Mouse (Mus musculus) liver, embryonic 14.5 days (tissue): ENCODE measurements around the gene Gnat1. TPM values are rescaled to one million over a fixed set of nuclear protein-coding genes. Genes with fewer than 3 reads are reported as not detected.

ENCODE experiments used
- ATAC-seq: fragments of 200-750 bp; cut with Nextera tagmentation; 2 replicates; pipeline ENCODE4 v1.8.0; 2017; ENCODE audit warnings: moderate number of reproducible peaks, mild to moderate bottlenecking, moderate library complexity; ENCODE audit not compliant: insufficient read depth
- DNase-seq, 3 experiments: peaks; one replicate each; pipeline ENCODE4 v3.0.0-alpha.2; 2012 to 2013; ENCODE audit warnings: low read depth in 3 of 3, low spot score in 3 of 3
- H3K27ac ChIP-seq: fragments of 300-500 bp; sonication (generic); 2 replicates; pipeline ENCODE4 v1.5.1; 2014; ENCODE audit warnings: moderate library complexity, mild to moderate bottlenecking, control low read depth, inconsistent platforms
- H3K27me3 ChIP-seq: fragments of 300-500 bp; sonication (generic); 2 replicates; pipeline ENCODE4 v1.6.1; 2014; ENCODE audit warnings: mild to moderate bottlenecking, low read length, moderate library complexity; ENCODE audit not compliant: control insufficient read depth, insufficient read depth
- H3K36me3 ChIP-seq: fragments of 300-500 bp; sonication (generic); replicated peaks from 2 replicates; pipeline ENCODE4 v1.6.1; 2014; ENCODE audit warnings: low read depth; ENCODE audit not compliant: control insufficient read depth, insufficient read depth
- H3K4me1 ChIP-seq, 2 experiments: fragments of 200-500 bp in 1 of 2; fragments of 300-500 bp in 1 of 2; sonication (generic) in 1 of 2; replicated peaks; 2 replicates each; pipeline ENCODE4 v1.6.1; 2012 to 2014; ENCODE audit warnings: antibody characterized with exemption in 1 of 2, inconsistent platforms in 1 of 2, low read length in 1 of 2; ENCODE audit not compliant: control insufficient read depth in 2 of 2, insufficient read depth in 2 of 2
- H3K4me2 ChIP-seq: fragments of 300-500 bp; sonication (generic); 2 replicates; pipeline ENCODE4 v1.6.1; 2014; ENCODE audit warnings: low read depth, mild to moderate bottlenecking, control low read depth, moderate library complexity
- H3K4me3 ChIP-seq, 2 experiments: fragments of 200-500 bp in 1 of 2; fragments of 300-500 bp in 1 of 2; sonication (generic) in 1 of 2; 2 replicates each; pipeline ENCODE4 v1.5.1; 2012 to 2014; ENCODE audit warnings: low read depth in 2 of 2, low read length in 2 of 2, mild to moderate bottlenecking in 2 of 2, control low read depth in 1 of 2, inconsistent platforms in 1 of 2, moderate library complexity in 1 of 2; ENCODE audit not compliant: insufficient read depth in 1 of 2
- H3K9ac ChIP-seq: fragments of 300-500 bp; sonication (generic); replicated peaks from 2 replicates; pipeline ENCODE4 v1.6.1; 2014; ENCODE audit warnings: mild to moderate bottlenecking, control low read depth, moderate library complexity
- H3K9me3 ChIP-seq: fragments of 300-500 bp; sonication (generic); 2 replicates; pipeline ENCODE4 v1.6.1; 2016; ENCODE audit warnings: low read length, mixed read lengths; ENCODE audit not compliant: control insufficient read depth
- CTCF ChIP-seq: IDR thresholded peaks from 2 replicates; pipeline ENCODE4 v1.5.1; 2016; ENCODE audit warnings: antibody characterized with exemption, low read depth, control low read depth
- EP300 ChIP-seq: IDR thresholded peaks from 2 replicates; pipeline ENCODE4 v1.6.1; 2016; ENCODE audit warnings: antibody characterized with exemption, low read depth
- WGBS: fragments of 180-500 bp; shearing (Covaris S2); extraction: QIAGEN DNeasy Blood & Tissue Kit; methylation state at CpG from one replicate; pipeline ENCODE4 v1.1.7; 2014; ENCODE audit not compliant: insufficient replicate concordance; 5-methylcytosine and 5-hydroxymethylcytosine counted together
- polyA plus RNA-seq, 2 experiments: library from polyadenylated mRNA; depleted of rRNA in 1 of 2; stranded (reverse) in 1 of 2; unstranded in 1 of 2; fragments of >200 nt; fragmentation: Nextera tagmentation in 1 of 2; extraction: Ambion mirVana in 1 of 2; gene quantifications; 2 replicates each; pipeline versions ENCODE4 v1.2.1 to v1.2.3; 2012 to 2014

Gene Gnat1
- polyA plus RNA-seq, 2 experiments, result 0.62 TPM; not detected in 1

- Histone ChIP-seq H3K9me3 (no peaks in the 10 kb centered on the region), H3K27ac (no peak overlapping the region), H3K9ac (no peak overlapping the region), H3K4me3 (no peak overlapping the region), H3K36me3 (no peaks in the 10 kb centered on the region), H3K4me1 (no peaks in the 10 kb centered on the region), H3K27me3 (no peaks in the 10 kb centered on the region; the same call in 1 of the 2 replicates), H3K4me2 (no peak overlapping the region)
- ATAC-seq (no peak), DNase-seq (no peak)
- TF ChIP-seq CTCF (no peak), EP300 (no peak)
- 72% methylated on average over 3 of the region's 3 CpGs for WGBS
Observed at GRCm38 (mm10) chr9:107659961-107660360, 19.6 kb downstream of the Gnat1 start.

- Histone ChIP-seq H3K9ac (no peak overlapping the region), H3K27me3 (no peaks in the 10 kb centered on the region; the same call in 1 of the 2 replicates), H3K27ac (no peak overlapping the region), H3K4me3 (no peak overlapping the region), H3K36me3 (no peaks in the 10 kb centered on the region), H3K4me2 (no peak overlapping the region), H3K9me3 (no peaks in the 10 kb centered on the region), H3K4me1 (no peaks in the 10 kb centered on the region)
- DNase-seq, result no peak
- TF ChIP-seq EP300 (no peak), CTCF (no peak)
- WGBS, result 70% methylated on average over 10 of the region's 10 CpGs
- no peak for ATAC-seq
Observed at GRCm38 (mm10) chr9:107659551-107659950, 20.0 kb downstream of the Gnat1 start.

DNA sequence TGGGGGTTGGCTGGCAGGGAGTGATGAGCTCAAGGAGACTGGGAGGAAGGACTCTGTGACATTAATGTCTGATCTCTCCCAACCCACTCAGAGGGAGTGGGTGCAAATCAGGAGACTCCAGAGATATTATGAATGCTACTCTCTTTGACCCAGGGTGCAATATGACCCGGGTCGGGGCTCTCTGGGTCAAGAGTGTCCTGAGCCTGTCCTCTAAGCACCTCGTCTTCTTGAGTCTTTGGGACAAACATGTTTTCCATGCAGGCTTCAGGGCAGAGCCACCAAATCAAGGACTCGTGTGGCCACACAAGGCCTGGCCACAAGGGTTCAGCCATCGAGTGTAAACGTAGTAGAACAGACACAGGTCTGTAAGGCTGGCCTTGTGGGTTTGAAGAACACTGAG, 21.4 kb downstream of the Gnat1 start:
- H3K27me3 ChIP-seq, result no peaks in the 10 kb centered on the region; the same call in 1 of the 2 replicates
- no peak overlapping the region for H3K27ac ChIP-seq
- no peaks in the 10 kb centered on the region for H3K9me3 ChIP-seq
- no peaks in the 10 kb centered on the region for H3K36me3 ChIP-seq
- H3K4me1 ChIP-seq, result no peaks in the 10 kb centered on the region; a peak in 1 of 4 replicates
- H3K9ac ChIP-seq, result no peak overlapping the region
- no peak overlapping the region for H3K4me2 ChIP-seq
- DNase-seq (no peak), ATAC-seq (no peak)
- TF ChIP-seq EP300 (no peak), CTCF (no peak)
- H3K4me3 ChIP-seq, result no peak overlapping the region
- WGBS, result 59% methylated on average over 6 of the region's 6 CpGs

DNA sequence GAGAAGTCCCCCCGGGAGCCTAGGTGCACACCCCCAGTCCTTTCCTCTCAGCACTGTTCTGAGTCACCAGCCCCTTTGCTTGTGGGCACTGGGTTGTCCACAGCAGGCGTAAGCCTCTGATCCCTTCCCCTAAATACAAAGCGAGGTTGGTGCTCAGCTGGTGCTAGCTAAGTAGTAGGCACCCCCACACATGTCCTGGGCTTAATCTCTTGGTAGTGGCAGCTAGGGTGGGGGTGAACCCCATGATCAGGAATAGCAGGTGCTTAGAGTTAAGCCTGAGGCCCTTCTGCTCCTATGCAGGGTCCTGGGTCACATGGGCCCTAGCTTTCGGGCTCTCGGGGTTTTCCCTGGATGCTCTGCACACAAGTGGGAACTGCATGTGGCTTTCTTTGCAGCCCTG, 22.4 kb downstream of the Gnat1 start:
- H3K27me3 ChIP-seq, result no peaks in the 10 kb centered on the region
- WGBS, result 69% methylated on average over 5 of the region's 5 CpGs
- ATAC-seq, result no peak

DNA sequence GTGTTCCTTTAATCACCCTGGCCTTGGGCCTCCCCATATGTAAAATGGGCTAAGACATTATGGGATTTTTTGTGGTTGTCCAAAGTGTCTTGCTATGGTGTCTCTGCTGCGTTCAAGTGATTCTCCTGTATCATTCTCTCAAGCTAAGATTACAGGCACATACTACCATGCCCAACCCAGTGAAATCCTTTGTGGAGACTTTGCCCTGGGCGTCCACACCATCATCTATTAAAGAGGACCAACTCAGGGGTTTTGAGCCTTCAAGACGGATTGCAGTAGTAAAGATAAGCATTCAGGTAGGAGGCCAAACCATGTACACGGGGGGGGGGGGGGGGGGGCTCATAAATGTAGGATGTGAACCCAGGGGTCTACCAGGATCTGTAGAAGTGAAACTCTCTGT, 24.9 kb downstream of the Gnat1 start:
- ATAC-seq, result no peak
- no peaks in the 10 kb centered on the region; a peak in 1 of 4 replicates for H3K4me1 ChIP-seq
- H3K9me3 ChIP-seq, result no peaks in the 10 kb centered on the region
- H3K27me3 ChIP-seq, result no peaks in the 10 kb centered on the region
- no peaks in the 10 kb centered on the region for H3K36me3 ChIP-seq
- DNase-seq, result no peak
- H3K9ac ChIP-seq, result no peak overlapping the region
- H3K4me3 ChIP-seq, result no peak overlapping the region
- H3K27ac ChIP-seq, result no peak overlapping the region
- 47% methylated on average over 4 of the region's 4 CpGs for WGBS
- TF ChIP-seq CTCF, result no peak
- TF ChIP-seq EP300, result no peak
- no peak overlapping the region for H3K4me2 ChIP-seq

More for the DNA sequence above, 22.4 kb downstream of the Gnat1 start:
- Histone ChIP-seq H3K4me3 (no peak overlapping the region), H3K4me1 (no peaks in the 10 kb centered on the region; a peak in 1 of 4 replicates), H3K36me3 (no peaks in the 10 kb centered on the region), H3K27ac (no peak overlapping the region), H3K9me3 (no peaks in the 10 kb centered on the region), H3K4me2 (no peak overlapping the region), H3K9ac (no peak overlapping the region)
- TF ChIP-seq CTCF, result no peak
- TF ChIP-seq EP300, result no peak
- DNase-seq, result no peak
